Mouse (Mus musculus) brain, embryonic 14.5 days (tissue): ENCODE measurements at regions not wholly inside any gene's neighbourhood (a gene's known extent, or its start where the extent isn't known, plus 50 kb on each side); places are given as distances from the start of the nearest gene placed in this dataset.

Experiments used
- CTCF ChIP-seq: fragments of 200-500 bp; IDR thresholded peaks from 2 replicates; pipeline ENCODE4 v1.5.1; 2012; ENCODE audit warnings: inconsistent platforms, mild to moderate bottlenecking, moderate library complexity, borderline replicate concordance; ENCODE audit not compliant: insufficient read depth, insufficient read length; ENCODE audit errors: extremely low read depth
- POLR2A ChIP-seq: fragments of 200-500 bp; IDR thresholded peaks from 2 replicates; pipeline ENCODE4 v1.6.1; 2012; ENCODE audit warnings: mild to moderate bottlenecking, inconsistent platforms, borderline replicate concordance; ENCODE audit not compliant: poor library complexity, insufficient read depth, insufficient read length, severe bottlenecking; ENCODE audit errors: extremely low read depth

DNA sequence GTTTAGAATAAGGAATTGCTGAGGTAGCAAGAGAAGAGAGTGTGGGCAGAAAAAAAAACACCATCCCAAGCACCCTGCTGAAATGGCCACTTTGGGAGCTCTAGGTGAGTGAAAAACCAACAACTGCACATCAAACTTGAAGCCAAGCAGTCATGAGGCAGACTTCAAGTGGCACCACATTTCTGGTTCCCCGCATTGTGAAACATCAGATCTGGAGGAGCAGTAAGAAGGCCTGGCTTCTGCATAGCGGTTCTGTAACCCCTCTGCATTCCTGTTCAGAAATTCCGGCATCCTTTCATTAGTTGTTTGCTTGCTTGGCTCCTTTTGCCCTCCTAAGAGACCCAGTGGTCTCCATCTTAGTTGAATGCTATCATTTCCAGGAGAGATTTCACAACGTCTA, 247.7 kb downstream of the Lmx1a start:
- no peak for TF ChIP-seq POLR2A
- no peak for TF ChIP-seq CTCF
